Mouse (Mus musculus): ENCODE data around the gene Cdc42bpb. TPM values are rescaled to one million over a fixed set of nuclear protein-coding genes. Genes with fewer than 3 reads are reported as not detected.

Gene Cdc42bpb
- polyA plus RNA-seq, 1 experiment: 62.1 TPM

DNA sequence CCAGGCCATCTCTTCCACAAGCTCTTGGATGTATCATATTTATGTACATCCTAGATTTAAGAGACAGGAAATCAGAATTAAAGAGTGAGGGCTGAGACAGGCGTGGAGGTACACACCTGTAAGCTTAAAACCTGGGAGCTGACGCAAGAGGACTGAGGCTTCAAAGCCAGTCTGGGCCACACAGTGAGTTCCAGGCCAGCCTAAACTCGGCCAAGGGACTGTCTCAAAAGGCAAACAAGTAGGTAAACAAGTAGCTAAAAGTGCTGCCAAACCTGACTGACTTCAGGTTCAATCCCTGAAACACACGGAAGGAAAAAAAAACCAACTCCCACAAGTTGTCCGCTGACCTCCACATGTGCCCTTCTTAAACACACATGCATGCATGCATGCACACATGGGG is 23.4 kb downstream of the Cdc42bpb start:
- Histone ChIP-seq H3K27me3 (ENCODE audit: control insufficient read depth, insufficient read depth, low read length) (no peaks in the 10 kb centered on the region), H3K27ac (ENCODE audit: control insufficient read depth, insufficient read depth, low read length) (no peak overlapping the region), H3K36me3 (ENCODE audit: control insufficient read depth, insufficient read depth, low read length) (no peaks in the 10 kb centered on the region), H3K4me3 (ENCODE audit: control insufficient read depth, insufficient read depth, low read length) (no peak overlapping the region), H3K4me1 (replicated peaks; ENCODE audit: control insufficient read depth, insufficient read depth, low read length) (0 out of 2 replicates have a peak, but pooled peaks cover 2% of the 10 kb centered on the region)
- 84% methylated on average over 5 of the region's 5 CpGs for WGBS
- no peak for DNase-seq
- TF ChIP-seq CTCF (IDR thresholded peaks at IDR 0.05; ENCODE audit: borderline replicate concordance, control insufficient read depth, extremely low read depth, insufficient read depth, low read length, poor library complexity) (no peak), POLR2A (IDR thresholded peaks at IDR 0.05; ENCODE audit: control insufficient read depth, extremely low read depth, insufficient read depth, low read length, poor library complexity) (no peak)

DNA sequence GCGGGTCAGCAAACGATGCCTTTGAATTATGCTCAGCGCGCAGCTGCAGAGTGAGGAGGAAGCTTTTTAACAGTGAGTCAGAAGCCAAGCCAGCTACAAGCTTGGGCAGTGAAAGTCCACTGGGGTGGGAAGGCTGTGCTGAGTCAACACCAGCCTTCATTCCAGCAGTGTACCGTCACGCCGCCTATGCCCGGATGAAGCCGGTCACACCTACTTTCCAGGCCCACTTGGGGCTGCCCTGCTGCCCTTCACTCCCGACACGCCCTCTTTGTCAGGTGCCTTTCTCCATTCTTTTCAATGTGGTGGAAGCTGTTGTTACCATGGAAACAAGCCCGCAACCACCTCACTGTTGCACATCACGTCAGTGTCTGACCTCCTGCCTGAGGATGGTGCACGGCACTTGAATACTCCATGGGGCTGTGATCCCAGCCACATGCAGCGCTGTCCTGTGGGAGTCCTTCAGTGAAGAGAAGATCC is 24.0 kb downstream of the Cdc42bpb start:
- no peak overlapping the region for H3K27ac ChIP-seq (ENCODE audit: control insufficient read depth, insufficient read depth, low read length)
- no peak overlapping the region for H3K4me3 ChIP-seq (ENCODE audit: control insufficient read depth, insufficient read depth, low read length)
- no peak for TF ChIP-seq POLR2A (IDR thresholded peaks at IDR 0.05; ENCODE audit: control insufficient read depth, extremely low read depth, insufficient read depth, low read length, poor library complexity)
- TF ChIP-seq CTCF (IDR thresholded peaks at IDR 0.05; ENCODE audit: borderline replicate concordance, control insufficient read depth, extremely low read depth, insufficient read depth, low read length, poor library complexity): no peak
- 0 out of 2 replicates have a peak, but pooled peaks cover 2% of the 10 kb centered on the region for H3K4me1 ChIP-seq (replicated peaks; ENCODE audit: control insufficient read depth, insufficient read depth, low read length)
- no peaks in the 10 kb centered on the region for H3K36me3 ChIP-seq (ENCODE audit: control insufficient read depth, insufficient read depth, low read length)
- WGBS: 90% methylated on average over 15 of the region's 15 CpGs
- H3K27me3 ChIP-seq (ENCODE audit: control insufficient read depth, insufficient read depth, low read length): no peaks in the 10 kb centered on the region
- no peak for DNase-seq

DNA sequence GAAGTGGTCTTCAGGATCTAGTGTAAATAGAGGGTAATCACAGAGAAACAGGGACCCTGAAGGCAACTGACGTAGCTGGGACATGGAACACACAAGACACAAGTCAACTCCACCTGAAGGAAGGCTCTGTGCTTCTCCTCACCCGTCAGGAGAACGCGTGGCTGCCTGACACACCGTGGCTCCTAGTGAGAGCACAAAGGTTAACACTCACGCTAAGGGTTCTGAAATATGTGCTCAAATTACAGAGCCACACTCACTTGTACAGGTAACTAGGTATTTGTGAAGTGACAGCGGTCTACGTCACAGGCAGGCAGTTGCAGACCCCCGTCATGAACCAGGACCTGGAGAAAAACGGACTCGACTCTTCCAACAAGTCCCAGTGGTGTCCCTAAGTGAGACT is 24.5 kb downstream of the Cdc42bpb start:
- Histone ChIP-seq H3K27ac (ENCODE audit: control insufficient read depth, insufficient read depth, low read length) (no peak overlapping the region), H3K4me3 (ENCODE audit: control insufficient read depth, insufficient read depth, low read length) (no peak overlapping the region), H3K36me3 (ENCODE audit: control insufficient read depth, insufficient read depth, low read length) (no peaks in the 10 kb centered on the region), H3K27me3 (ENCODE audit: control insufficient read depth, insufficient read depth, low read length) (no peaks in the 10 kb centered on the region), H3K4me1 (replicated peaks; ENCODE audit: control insufficient read depth, insufficient read depth, low read length) (0 out of 2 replicates have a peak, but pooled peaks cover 2% of the 10 kb centered on the region)
- TF ChIP-seq POLR2A (IDR thresholded peaks at IDR 0.05; ENCODE audit: control insufficient read depth, extremely low read depth, insufficient read depth, low read length, poor library complexity) (no peak), CTCF (IDR thresholded peaks at IDR 0.05; ENCODE audit: borderline replicate concordance, control insufficient read depth, extremely low read depth, insufficient read depth, low read length, poor library complexity) (no peak)
- no peak for DNase-seq
- WGBS: 97% methylated on average over 11 of the region's 11 CpGs

DNA sequence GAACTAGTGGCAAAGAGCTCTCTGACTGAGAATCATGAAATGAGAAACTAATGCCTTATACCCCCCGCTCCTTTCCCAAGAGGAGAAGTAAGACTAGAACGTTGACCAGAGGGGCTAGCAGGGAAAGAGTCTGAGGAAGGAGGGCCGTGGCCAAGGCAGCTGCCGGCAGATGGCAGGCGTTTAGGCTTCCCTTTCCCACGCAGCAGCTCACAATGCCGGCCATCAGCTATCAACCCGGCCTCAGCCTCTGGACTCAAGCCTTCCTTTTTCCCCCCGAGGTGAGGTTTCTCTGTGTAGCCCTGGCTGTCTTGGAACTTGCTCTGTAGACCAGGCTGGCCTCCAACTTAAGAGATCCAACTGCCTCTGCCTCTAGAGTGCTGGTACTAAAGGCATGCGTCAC is 25.0 kb downstream of the Cdc42bpb start:
- no peak overlapping the region for H3K4me3 ChIP-seq (ENCODE audit: control insufficient read depth, insufficient read depth, low read length)
- 74% methylated on average over 10 of the region's 10 CpGs for WGBS
- H3K4me1 ChIP-seq (replicated peaks; ENCODE audit: control insufficient read depth, insufficient read depth, low read length): 0 out of 2 replicates have a peak, but pooled peaks cover 2% of the 10 kb centered on the region
- H3K27me3 ChIP-seq (ENCODE audit: control insufficient read depth, insufficient read depth, low read length): no peaks in the 10 kb centered on the region
- no peaks in the 10 kb centered on the region for H3K36me3 ChIP-seq (ENCODE audit: control insufficient read depth, insufficient read depth, low read length)
- DNase-seq: no peak
- H3K27ac ChIP-seq (ENCODE audit: control insufficient read depth, insufficient read depth, low read length): no peak overlapping the region
- TF ChIP-seq POLR2A (IDR thresholded peaks at IDR 0.05; ENCODE audit: control insufficient read depth, extremely low read depth, insufficient read depth, low read length, poor library complexity): no peak
- no peak for TF ChIP-seq CTCF (IDR thresholded peaks at IDR 0.05; ENCODE audit: borderline replicate concordance, control insufficient read depth, extremely low read depth, insufficient read depth, low read length, poor library complexity)

- WGBS: 77% methylated on average over 15 of the region's 15 CpGs
- TF ChIP-seq CTCF (IDR thresholded peaks at IDR 0.05; ENCODE audit: borderline replicate concordance, control insufficient read depth, extremely low read depth, insufficient read depth, low read length, poor library complexity) (no peak), POLR2A (IDR thresholded peaks at IDR 0.05; ENCODE audit: control insufficient read depth, extremely low read depth, insufficient read depth, low read length, poor library complexity) (no peak)
These were observed 27.8 kb downstream of the Cdc42bpb start for GRCm38 (mm10) chr12:111349540-111350231.

GRCm38 (mm10) chr12:111343956-111344355 is 33.6 kb downstream of the Cdc42bpb start:
- Histone ChIP-seq H3K4me3 (ENCODE audit: control insufficient read depth, insufficient read depth, low read length) (no peak overlapping the region), H3K36me3 (ENCODE audit: control insufficient read depth, insufficient read depth, low read length) (no peaks in the 10 kb centered on the region), H3K27me3 (ENCODE audit: control insufficient read depth, insufficient read depth, low read length) (no peaks in the 10 kb centered on the region), H3K27ac (ENCODE audit: control insufficient read depth, insufficient read depth, low read length) (no peak overlapping the region), H3K4me1 (replicated peaks; ENCODE audit: control insufficient read depth, insufficient read depth, low read length) (no peaks in the 10 kb centered on the region)
- WGBS: 24% methylated on average over 1 of the region's 1 CpGs
- no peak for DNase-seq
- TF ChIP-seq POLR2A (IDR thresholded peaks at IDR 0.05; ENCODE audit: control insufficient read depth, extremely low read depth, insufficient read depth, low read length, poor library complexity) (no peak), CTCF (IDR thresholded peaks at IDR 0.05; ENCODE audit: borderline replicate concordance, control insufficient read depth, extremely low read depth, insufficient read depth, low read length, poor library complexity) (no peak)

More at GRCm38 (mm10) chr12:111349540-111350231, 27.8 kb downstream of the Cdc42bpb start:
- Histone ChIP-seq H3K4me1 (replicated peaks; ENCODE audit: control insufficient read depth, insufficient read depth, low read length) (0 out of 2 replicates have a peak, but pooled peaks cover 2% of the 10 kb centered on the region), H3K36me3 (ENCODE audit: control insufficient read depth, insufficient read depth, low read length) (no peaks in the 10 kb centered on the region), H3K27ac (ENCODE audit: control insufficient read depth, insufficient read depth, low read length) (no peak overlapping the region), H3K27me3 (ENCODE audit: control insufficient read depth, insufficient read depth, low read length) (no peaks in the 10 kb centered on the region), H3K4me3 (ENCODE audit: control insufficient read depth, insufficient read depth, low read length) (no peak overlapping the region)
- no peak for DNase-seq

Data from thymus, adult 2 months (tissue).